Mouse (Mus musculus) limb, embryonic 15.5 days (tissue): ENCODE data around the gene Ccdc138. TPM values are rescaled to one million over a fixed set of nuclear protein-coding genes. Genes with fewer than 3 reads are reported as not detected.

Experiments
- ATAC-seq: fragments of 200-750 bp; cut with Nextera tagmentation; 2 replicates; pipeline ENCODE4 v1.8.0; 2017; ENCODE audit warnings: low read depth, moderate TSS enrichment; ENCODE audit not compliant: insufficient number of reproducible peaks, low FRiP score, low TSS enrichment
- H3K27ac ChIP-seq: fragments of 300-500 bp; sonication (generic); 2 replicates; pipeline ENCODE4 v1.5.1; 2015; ENCODE audit warnings: moderate library complexity, mild to moderate bottlenecking, inconsistent platforms
- H3K27me3 ChIP-seq: fragments of 300-500 bp; sonication (generic); 2 replicates; pipeline ENCODE4 v1.6.1; 2015; ENCODE audit warnings: inconsistent platforms
- H3K36me3 ChIP-seq: fragments of 300-500 bp; sonication (generic); 2 replicates; pipeline ENCODE4 v1.6.1; 2015; ENCODE audit warnings: inconsistent platforms
- H3K4me1 ChIP-seq: fragments of 300-500 bp; sonication (generic); 2 replicates; pipeline ENCODE4 v1.6.1; 2015; ENCODE audit warnings: inconsistent platforms
- H3K4me2 ChIP-seq: fragments of 300-500 bp; sonication (generic); 2 replicates; pipeline ENCODE4 v1.6.1; 2015; ENCODE audit warnings: mild to moderate bottlenecking, inconsistent platforms
- H3K4me3 ChIP-seq: fragments of 300-500 bp; sonication (generic); 2 replicates; pipeline ENCODE4 v1.5.1; 2015; ENCODE audit warnings: mild to moderate bottlenecking, inconsistent platforms
- H3K9ac ChIP-seq: fragments of 300-500 bp; sonication (generic); 2 replicates; pipeline ENCODE4 v1.6.1; 2015; ENCODE audit warnings: inconsistent platforms
- H3K9me3 ChIP-seq: fragments of 300-500 bp; sonication (generic); 2 replicates; pipeline ENCODE4 v1.6.1; 2016; ENCODE audit warnings: inconsistent platforms
- WGBS: fragments of 180-500 bp; shearing (Covaris S2); methylation state at CpG from one replicate; pipeline ENCODE4 v1.1.7; 2015; 5-methylcytosine and 5-hydroxymethylcytosine counted together
- polyA plus RNA-seq: library from polyadenylated mRNA; unstranded; fragments of >200 nt; fragmentation: Nextera tagmentation; extraction: Ambion mirVana; gene quantifications from 2 replicates; pipeline ENCODE4 v1.2.1, GENCODE M21; 2015

Ccdc138 gene
- polyA plus RNA-seq, 1 experiment from 2014 or later: 8.2 TPM

GRCm38 (mm10) chr10:58618501-58619216, 120.9 kb downstream of the Ccdc138 start:
- no peak overlapping the region for H3K4me2 ChIP-seq
- H3K9ac ChIP-seq: no peak overlapping the region
- H3K4me3 ChIP-seq: no peak overlapping the region
- no peak for ATAC-seq
- WGBS: 78% methylated on average over 17 of the region's 17 CpGs
- H3K36me3 ChIP-seq: no peaks in the 10 kb centered on the region
- H3K9me3 ChIP-seq: no peaks in the 10 kb centered on the region
- no peaks in the 10 kb centered on the region for H3K4me1 ChIP-seq
- no peak overlapping the region for H3K27ac ChIP-seq
- H3K27me3 ChIP-seq: no peaks in the 10 kb centered on the region

GRCm38 (mm10) chr10:58619266-58619665, 121.5 kb downstream of the Ccdc138 start:
- Histone ChIP-seq H3K4me3 (no peak overlapping the region), H3K27ac (no peak overlapping the region), H3K36me3 (no peaks in the 10 kb centered on the region), H3K9me3 (no peaks in the 10 kb centered on the region), H3K9ac (no peak overlapping the region), H3K27me3 (no peaks in the 10 kb centered on the region), H3K4me1 (no peaks in the 10 kb centered on the region), H3K4me2 (no peak overlapping the region)
- 89% methylated on average over 4 of the region's 4 CpGs for WGBS
- no peak for ATAC-seq

GRCm38 (mm10) chr10:58624848-58625711, 127.3 kb downstream of the Ccdc138 start:
- H3K4me3 ChIP-seq: no peak overlapping the region
- WGBS: 63% methylated on average over 12 of the region's 12 CpGs
- ATAC-seq: no peak
- H3K4me1 ChIP-seq: no peaks in the 10 kb centered on the region
- no peak overlapping the region for H3K4me2 ChIP-seq
- no peaks in the 10 kb centered on the region for H3K36me3 ChIP-seq
- no peak overlapping the region for H3K9ac ChIP-seq
- H3K27ac ChIP-seq: no peak overlapping the region
- H3K9me3 ChIP-seq: no peaks in the 10 kb centered on the region
- H3K27me3 ChIP-seq: no peaks in the 10 kb centered on the region

Other genes with a start within 250 kb of the Ccdc138 start
- 49.2 and 60.9 TPM in 2 replicates for gene Gcc2, start 242.5 kb upstream of the Ccdc138 start, polyA plus RNA-seq
- gene Lims1, start 174.5 kb upstream of the Ccdc138 start, polyA plus RNA-seq: 120 and 141 TPM in 2 replicates
- 18.6 and 22.5 TPM in 2 replicates for gene Ranbp2, start 51.0 kb upstream of the Ccdc138 start, polyA plus RNA-seq
- 2.6 and 3.4 TPM in 2 replicates for gene Edar, start 177.7 kb downstream of the Ccdc138 start, polyA plus RNA-seq
- not detected in 2 replicates for gene Gm17542, start 220.3 kb downstream of the Ccdc138 start, polyA plus RNA-seq